Mouse (Mus musculus) lung, adult 2 months (tissue): ENCODE results near the gene Kcnh5. TPM values are rescaled to one million over a fixed set of nuclear protein-coding genes. Genes with fewer than 3 reads are reported as not detected.

Source experiments
- DNase-seq: peaks from one replicate; pipeline ENCODE4 v3.0.0; 2022
- H3K4me1 ChIP-seq: fragments of 200-500 bp; 2 replicates; pipeline ENCODE4 v1.6.1; 2011; ENCODE audit warnings: low read length; ENCODE audit not compliant: control insufficient read depth, insufficient read depth
- H3K4me3 ChIP-seq: fragments of 200-500 bp; replicated peaks from 2 replicates; pipeline ENCODE3; 2011; ENCODE audit warnings: low read depth, mild to moderate bottlenecking, control low read depth, low read length; ENCODE audit errors: extremely low read depth
- CTCF ChIP-seq: fragments of 200-500 bp; IDR thresholded peaks from 2 replicates; pipeline ENCODE4 v1.5.1; 2011; ENCODE audit warnings: mild to moderate bottlenecking, low read length, control low read depth; ENCODE audit not compliant: insufficient read depth
- POLR2A ChIP-seq: fragments of 200-500 bp; IDR thresholded peaks from 2 replicates; pipeline ENCODE4 v1.6.1; 2011; ENCODE audit warnings: low read depth, mild to moderate bottlenecking, control low read depth, low read length, borderline replicate concordance; ENCODE audit errors: extremely low read depth
- WGBS: fragments of 180-500 bp; shearing (Covaris S2); methylation state at CpG from one replicate; pipeline ENCODE4 v1.1.7; 2018; 5-methylcytosine and 5-hydroxymethylcytosine counted together
- polyA plus RNA-seq: library from polyadenylated mRNA; depleted of rRNA; stranded (reverse); fragments of >200 nt; gene quantifications from 2 replicates; pipeline ENCODE4 v1.2.3, GENCODE M21; 2012; rRNA removed

Kcnh5 gene
- not detected in 2 replicates for polyA plus RNA-seq

DNA sequence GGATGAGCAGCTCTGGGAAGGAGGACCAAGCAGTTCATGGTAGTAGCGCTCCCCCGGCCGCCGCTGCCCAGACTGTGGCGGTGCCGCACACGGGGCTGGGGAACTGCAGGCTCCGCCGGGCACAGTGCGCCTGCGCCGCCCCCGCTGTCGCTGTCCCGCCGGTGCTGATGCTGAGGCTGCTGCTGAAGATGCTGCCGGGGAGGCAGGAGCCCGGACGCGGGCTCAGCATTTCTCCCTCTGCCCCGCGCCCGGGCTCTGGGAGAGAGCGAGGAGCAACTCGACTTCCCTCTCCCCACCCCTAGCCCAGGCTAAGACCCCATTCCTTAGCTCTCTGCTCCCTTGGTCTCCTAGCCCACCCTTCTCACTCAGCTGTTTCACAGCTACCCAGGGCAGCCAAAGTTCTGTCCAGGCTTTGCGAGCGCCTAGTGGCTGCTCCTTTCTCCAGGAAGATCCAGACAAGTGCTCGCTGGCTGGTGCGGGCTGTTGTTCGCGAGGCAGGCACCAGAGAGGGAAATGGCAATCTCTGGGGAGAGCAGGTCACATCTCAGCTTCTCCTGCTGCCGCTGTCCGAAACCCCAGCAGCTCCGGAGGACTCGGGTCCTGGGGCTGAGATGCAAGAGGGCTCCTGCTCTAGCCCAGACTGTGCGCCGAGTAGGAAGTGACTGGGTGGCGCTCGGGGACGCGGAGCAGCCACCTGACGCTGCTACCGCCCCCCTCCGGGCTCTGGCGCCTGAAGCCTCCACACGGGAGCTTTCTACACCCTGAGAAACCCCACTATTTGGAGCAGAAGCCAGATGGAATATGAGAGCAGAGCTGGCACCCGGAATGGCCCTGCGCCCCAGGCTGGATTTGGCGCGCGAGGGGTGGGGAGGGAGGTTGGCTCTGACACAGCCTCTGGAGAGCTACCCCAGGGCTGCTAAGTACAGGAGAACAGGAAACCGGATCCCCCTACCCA is at the start of gene Kcnh5:
Gene Kcnh5, minus strand, starts transcription at position 642 of the 955 bp plus-strand sequence.
- no peak for DNase-seq
- Histone ChIP-seq H3K4me3 (no peak within 1 kb of the TSS), H3K4me1 (no peaks in the 10 kb centered on the region)
- TF ChIP-seq POLR2A (no peak), CTCF (no peak)
- 2% methylated on average over 52 of the region's 52 CpGs for WGBS

DNA sequence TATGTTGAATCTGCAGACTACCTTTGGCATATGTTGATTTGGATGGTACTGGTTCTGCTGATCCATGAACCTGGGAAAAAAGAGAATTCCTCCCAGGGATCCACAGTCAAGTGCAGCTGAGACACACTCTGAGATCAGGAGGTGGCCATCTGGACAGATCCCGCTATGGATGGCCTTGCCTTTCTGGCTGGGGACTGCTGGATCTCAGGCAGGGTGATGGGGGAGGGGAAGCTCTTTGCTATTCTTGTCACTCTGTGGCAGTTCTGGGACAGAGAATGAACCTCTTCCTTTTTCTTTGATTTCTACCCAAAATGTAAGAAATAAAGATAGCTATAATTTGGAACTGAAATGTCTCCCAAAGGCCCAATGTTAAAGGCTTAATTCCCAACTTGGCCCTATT is 46.8 kb upstream of the Kcnh5 start:
- TF ChIP-seq CTCF (no peak), POLR2A (no peak)
- 78% methylated on average over 1 of the region's 1 CpGs for WGBS
- Histone ChIP-seq H3K4me1 (no peaks in the 10 kb centered on the region), H3K4me3 (no peak overlapping the region)
- no peak for DNase-seq

DNA sequence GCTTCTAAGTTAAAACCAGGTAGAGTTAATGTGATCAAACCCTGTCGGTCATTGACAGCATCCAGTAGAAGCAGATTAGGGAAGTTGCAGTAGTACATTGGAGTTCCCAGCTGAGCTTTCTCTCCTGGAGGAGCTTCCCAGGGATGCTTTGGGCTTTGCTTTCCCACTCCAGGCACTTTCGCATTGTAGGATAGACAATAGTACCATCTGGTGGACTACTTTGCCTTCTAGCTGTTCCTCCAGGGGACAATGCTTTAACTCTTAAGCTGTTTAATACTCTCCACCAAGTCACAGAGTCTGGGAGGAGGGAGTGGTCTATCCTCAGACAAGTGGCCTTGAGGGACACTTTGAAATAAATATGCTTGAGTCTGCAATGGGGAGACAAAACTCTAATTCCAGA is 12.3 kb upstream of the Kcnh5 start:
- Histone ChIP-seq H3K4me3 (no peak overlapping the region), H3K4me1 (no peaks in the 10 kb centered on the region)
- 85% methylated on average over 2 of the region's 2 CpGs for WGBS
- no peak for DNase-seq
- TF ChIP-seq POLR2A (no peak), CTCF (no peak)

DNA sequence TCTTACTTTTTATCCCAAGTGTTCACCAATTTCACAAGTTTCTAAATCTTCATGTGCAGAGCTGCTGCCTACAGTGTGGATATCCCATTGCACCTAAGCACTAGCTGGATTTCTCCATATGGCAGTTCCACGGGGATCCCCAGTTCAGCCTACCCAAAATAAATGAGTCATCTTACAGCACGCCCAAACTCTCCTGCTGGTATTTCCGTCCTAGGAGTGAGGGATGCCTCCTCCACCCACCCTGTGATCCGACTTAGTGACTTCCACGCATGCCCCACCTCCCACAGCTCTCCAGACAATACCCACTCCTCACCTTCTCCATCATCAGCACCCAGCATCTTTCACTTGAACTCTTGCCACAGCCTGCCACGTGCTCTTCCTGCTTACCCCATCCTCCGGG is 5.5 kb upstream of the Kcnh5 start:
- TF ChIP-seq CTCF: no peak
- TF ChIP-seq POLR2A: no peak
- 57% methylated on average over 7 of the region's 7 CpGs for WGBS

DNA sequence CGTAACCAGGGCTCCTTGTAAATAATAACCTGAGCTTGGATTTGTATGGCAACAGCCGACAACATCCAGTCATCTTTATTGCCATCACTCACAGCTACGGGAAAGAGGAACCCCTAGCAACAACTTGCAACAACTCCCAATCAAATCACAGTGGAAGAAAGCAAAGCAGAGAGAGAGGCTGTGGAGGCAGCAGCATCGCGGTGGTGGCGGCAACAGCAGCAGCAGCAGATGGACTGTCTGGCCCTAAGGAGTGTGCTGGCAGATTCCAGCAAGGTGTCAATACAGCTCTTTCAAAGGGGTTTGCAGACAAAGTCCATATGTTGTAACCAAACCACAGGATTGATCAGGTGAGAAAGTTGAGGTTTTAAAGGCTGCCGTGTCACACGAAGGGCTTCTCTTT is 2.4 kb upstream of the Kcnh5 start:
- TF ChIP-seq CTCF (no peak), POLR2A (no peak)
- WGBS: 20% methylated on average over 8 of the region's 8 CpGs
- H3K4me1 ChIP-seq: no peaks in the 10 kb centered on the region
- H3K4me3 ChIP-seq: no peak overlapping the region
- no peak for DNase-seq

More for the DNA sequence above, 5.5 kb upstream of the Kcnh5 start:
- no peak for DNase-seq
- H3K4me3 ChIP-seq: no peak overlapping the region
- no peaks in the 10 kb centered on the region for H3K4me1 ChIP-seq

DNA sequence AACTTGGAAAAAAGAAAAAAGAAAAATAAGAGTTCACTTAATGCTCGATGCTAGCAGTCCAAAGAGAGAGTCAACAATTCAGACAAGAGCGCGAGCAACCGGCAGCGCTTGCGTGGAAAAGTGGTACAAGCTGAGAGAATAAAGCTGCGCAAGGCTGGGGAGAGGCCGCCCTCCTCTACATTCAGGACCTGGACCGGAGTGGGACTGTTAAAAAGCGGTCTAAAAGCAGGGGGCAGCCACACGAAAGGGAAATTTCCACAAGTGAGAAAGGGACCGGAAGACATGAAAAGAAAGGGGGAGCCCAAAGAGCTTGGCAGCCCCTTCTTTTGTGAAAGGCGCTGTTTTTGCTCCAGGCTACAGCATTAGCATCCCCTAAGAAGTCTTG is 506 bp upstream of the Kcnh5 start:
- TF ChIP-seq CTCF (no peak), POLR2A (no peak)
- H3K4me1 ChIP-seq: no peaks in the 10 kb centered on the region
- 4% methylated on average over 13 of the region's 13 CpGs for WGBS
- H3K4me3 ChIP-seq: no peak overlapping the region
- DNase-seq: no peak

DNA sequence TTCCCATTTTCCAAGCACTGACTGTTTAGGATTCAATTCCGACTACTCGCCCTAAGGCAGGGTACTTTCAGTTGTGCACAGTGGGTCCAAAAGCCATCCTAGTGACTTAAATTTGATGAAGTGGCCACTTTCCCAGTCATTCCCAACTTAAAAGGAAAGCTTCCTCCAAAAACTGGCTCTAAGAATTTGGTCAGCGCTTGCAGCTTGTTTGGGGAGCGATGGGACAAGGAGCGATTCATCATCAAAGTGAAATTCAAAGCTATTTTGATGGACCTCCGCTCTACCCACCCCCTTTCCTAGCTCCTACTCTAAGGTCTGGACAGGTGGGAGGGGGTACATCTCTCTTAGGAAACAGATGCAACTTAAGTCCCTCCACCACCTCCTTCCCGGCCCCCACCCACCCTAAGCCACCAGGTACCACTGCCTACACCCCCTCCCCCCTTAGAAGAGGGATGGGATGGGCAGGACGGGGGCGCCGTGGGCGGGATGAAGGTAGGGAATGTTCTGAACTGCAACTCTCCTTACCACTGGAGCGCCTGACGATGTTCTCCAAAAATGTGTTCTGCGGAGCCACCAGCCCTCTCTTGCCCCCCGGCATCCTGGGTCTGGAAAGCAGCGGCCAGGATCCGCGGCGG is 1.1 kb downstream of the Kcnh5 start:
- DNase-seq: no peak
- TF ChIP-seq CTCF (no peak), POLR2A (no peak)
- 8% methylated on average over 19 of the region's 19 CpGs for WGBS
- no peaks in the 10 kb centered on the region for H3K4me1 ChIP-seq
- no peak overlapping the region for H3K4me3 ChIP-seq

DNA sequence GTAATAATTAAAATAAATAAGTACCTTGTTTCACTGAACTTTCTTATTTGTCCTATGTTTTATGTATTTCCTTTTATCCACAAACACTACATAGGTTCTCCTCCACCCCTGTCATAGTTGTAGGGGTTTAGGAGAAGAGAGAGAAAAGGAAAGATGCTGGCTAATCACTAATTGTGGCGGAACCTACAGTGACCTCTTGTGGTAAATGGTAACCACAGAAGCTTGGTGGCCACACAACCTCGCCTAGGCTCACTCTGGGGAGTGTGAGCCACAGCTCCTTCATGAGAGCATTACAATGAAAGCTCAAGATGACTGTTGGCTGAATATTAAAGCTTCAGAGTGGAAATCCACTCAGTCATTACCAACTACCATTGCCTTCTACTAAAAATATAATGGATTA is 6.2 kb downstream of the Kcnh5 start:
- no peak overlapping the region for H3K4me3 ChIP-seq
- H3K4me1 ChIP-seq: no peaks in the 10 kb centered on the region
- no peak for DNase-seq
- TF ChIP-seq POLR2A (no peak), CTCF (no peak)
- WGBS: 28% methylated on average over 2 of the region's 2 CpGs

DNA sequence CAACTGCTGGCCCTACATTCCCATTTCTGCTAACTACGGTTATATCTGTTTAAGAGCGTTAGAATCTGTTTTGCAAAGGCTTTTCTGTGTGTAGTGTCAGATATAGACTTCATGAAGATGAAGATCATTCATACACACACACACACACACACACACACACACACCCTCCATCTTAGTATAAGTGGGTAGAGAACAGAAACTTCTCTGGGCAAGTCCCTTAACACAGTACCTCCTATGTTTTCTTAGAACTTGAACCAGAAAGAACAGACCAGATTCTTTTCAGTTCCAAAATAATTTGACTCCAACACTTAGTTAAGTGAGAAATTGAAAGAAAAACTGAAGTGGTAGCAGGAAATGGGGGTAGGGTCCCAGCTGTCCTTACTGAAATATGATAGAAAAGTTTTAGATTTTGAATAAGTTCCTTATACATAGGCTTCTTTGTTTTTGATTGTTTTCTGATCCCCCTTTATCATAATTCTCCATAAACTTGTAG is 24.0 kb downstream of the Kcnh5 start:
- 81% methylated on average over 2 of the region's 2 CpGs for WGBS
- Histone ChIP-seq H3K4me1 (no peaks in the 10 kb centered on the region), H3K4me3 (no peak overlapping the region)
- TF ChIP-seq POLR2A (no peak), CTCF (no peak)
- DNase-seq: no peak

DNA sequence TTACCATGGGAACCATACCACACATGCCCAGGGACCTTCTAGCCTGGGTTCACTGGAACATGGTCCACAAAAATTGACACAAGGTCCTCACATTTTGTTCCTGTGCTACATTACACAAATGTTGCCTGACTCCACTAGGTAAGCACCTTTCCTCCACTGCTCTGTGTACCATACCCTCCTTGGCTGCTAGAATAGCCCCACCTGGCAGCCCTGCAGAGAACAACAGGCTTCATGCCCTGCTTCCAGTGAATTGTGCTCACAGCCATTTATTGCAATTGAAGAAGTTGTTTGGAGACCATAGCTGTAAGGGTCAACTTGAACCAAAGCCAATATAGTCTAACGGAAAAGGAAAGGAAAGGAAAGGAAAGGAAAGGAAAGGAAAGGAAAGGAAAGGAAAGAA is 37.3 kb downstream of the Kcnh5 start:
- TF ChIP-seq CTCF (no peak), POLR2A (no peak)
- WGBS: 73% methylated on average over 1 of the region's 1 CpGs
- Histone ChIP-seq H3K4me3 (no peak overlapping the region), H3K4me1 (no peaks in the 10 kb centered on the region)
- no peak for DNase-seq
